Mouse (Mus musculus): ENCODE data around the gene Pde3b. TPM values are rescaled to one million over a fixed set of nuclear protein-coding genes. Genes with fewer than 3 reads are reported as not detected.

The Pde3b gene
- 1.2 and 1.5 TPM in 2 replicates for polyA plus RNA-seq (2021; fragmentation: Nextera tagmentation)
- long read RNA-seq, experiment 1, full-length matches to known transcripts: 1 of 7 reads
- long read RNA-seq, experiment 1, partial matches to known transcripts: 3 of 7 reads
- long read RNA-seq, experiment 1, other reads (novel, unspliced or antisense): 3 of 7 reads
- long read RNA-seq, experiment 2, partial matches to known transcripts: 0 of 4 reads
- long read RNA-seq, experiment 2, other reads (novel, unspliced or antisense): 4 of 4 reads

GRCm38 (mm10) chr7:114414421-114415335 is at the start of gene Pde3b:
TSS of gene Pde3b (plus strand) at chr7:114415281.

GRCm38 (mm10) chr7:114562531-114563241 is 147.6 kb downstream of the Pde3b start, which contains the start of gene Cyp2r1:
TSS of gene Cyp2r1 (minus strand) at chr7:114562972.

Other genes starting within 250 kb of the Pde3b start
- gene Copb1, start 160.6 kb upstream of the Pde3b start, polyA plus RNA-seq (2021; fragmentation: Nextera tagmentation): 25.2 and 39.4 TPM in 2 replicates
- 205 and 237 TPM in 2 replicates for gene Psma1, start 139.2 kb upstream of the Pde3b start, polyA plus RNA-seq (2021; fragmentation: Nextera tagmentation)
- gene Cyp2r1, start 147.7 kb downstream of the Pde3b start, polyA plus RNA-seq (2021; fragmentation: Nextera tagmentation): 1.2 and 1.5 TPM in 2 replicates
- 2.2 and 2.4 TPM in 2 replicates for gene Calca, start 221.1 kb downstream of the Pde3b start, polyA plus RNA-seq (2021; fragmentation: Nextera tagmentation)

Measured in left cerebral cortex, adult 6 months (tissue).